ENCODE assay signal across 24 mouse cellular contexts in genomic region chr3:70436671-70437070, GRCm38 (mm10).
DNase-seq lines count a peak whose midpoint lies in the region; ATAC-seq and TF ChIP-seq lines count a peak whose summit lies in the region.
"Had no signal": no experiment of that assay in that cellular context is flagged by ENCODE, and none has a peak within 500 bp of the region (broad histone marks: within the 10 kb centered on the region; RNA-seq: fewer than 3 reads in every experiment).

No protein-coding gene starts in this region.

- no peak overlapping the region for H3K27ac ChIP-seq in embryonic facial prominence, embryonic 11.5 days (replicated peaks; ENCODE audit: low read depth, low read length)
- H3K27ac ChIP-seq: forebrain, embryonic 13.5 days; hindbrain, embryonic 12.5 days; layer of hippocampus, adult 2 months; liver, embryonic 12.5 days; lung, embryonic 15.5 days; macrophage; neural tube, embryonic 13.5 days had no signal

- no peak overlapping the region for H3K4me3 ChIP-seq in embryonic facial prominence, embryonic 11.5 days (ENCODE audit: low read depth, low read length)
- no peak overlapping the region for H3K4me3 ChIP-seq in myocyte
- H3K4me3 ChIP-seq: erythroblast, embryonic 14.5 days; forebrain, embryonic 13.5 days; hindbrain, embryonic 12.5 days; layer of hippocampus, adult 2 months; liver, embryonic 12.5 days; lung, embryonic 15.5 days; neural tube, embryonic 13.5 days had no signal

- no peak overlapping the region for H3K4me2 ChIP-seq in embryonic facial prominence, embryonic 11.5 days (ENCODE audit: low read depth, low read length)
- no peak overlapping the region for H3K4me2 ChIP-seq in myocyte (ENCODE audit: low read depth)
- H3K4me2 ChIP-seq: forebrain, embryonic 13.5 days; hindbrain, embryonic 12.5 days; liver, embryonic 12.5 days; lung, embryonic 15.5 days; midbrain, embryonic 11.5 days; neural tube, embryonic 13.5 days had no signal

- no peaks in the 10 kb centered on the region for H3K79me2 ChIP-seq in myocyte (ENCODE audit: control insufficient read depth, insufficient read depth)

- H3ac ChIP-seq in myocyte (ENCODE audit: control insufficient read depth, insufficient read length): no peak overlapping the region

- intact Hi-C loops in heart, postnatal 25 days (cut with DNase I): no loop called here

- no peak overlapping the region for H3K9ac ChIP-seq in embryonic facial prominence, embryonic 11.5 days (replicated peaks; ENCODE audit: low read length)
- H3K9ac ChIP-seq: forebrain, embryonic 13.5 days; hindbrain, embryonic 12.5 days; liver, embryonic 12.5 days; lung, embryonic 15.5 days; neural tube, embryonic 13.5 days had no signal

- no peaks in the 10 kb centered on the region for H3K36me3 ChIP-seq in embryonic facial prominence, embryonic 11.5 days (replicated peaks; ENCODE audit: control insufficient read depth, insufficient read depth, low read depth, low read length)
- no peaks in the 10 kb centered on the region for H3K36me3 ChIP-seq in myocyte (ENCODE audit: control insufficient read depth, insufficient read depth)
- H3K36me3 ChIP-seq: hindbrain, embryonic 12.5 days; liver, embryonic 12.5 days; lung, embryonic 15.5 days; neural tube, embryonic 13.5 days had no signal

- TF ChIP-seq POLR2A in myocyte (IDR thresholded peaks at IDR 0.05; ENCODE audit: insufficient read length, low read depth): no peak

- 66% methylated on average over 4 of the region's 4 CpGs for WGBS in embryonic facial prominence, embryonic 11.5 days

- no peaks in the 10 kb centered on the region for H3K4me1 ChIP-seq in embryonic facial prominence, embryonic 11.5 days (ENCODE audit: control insufficient read depth, insufficient read depth, low read length)
- H3K4me1 ChIP-seq: forebrain, embryonic 13.5 days; hindbrain, embryonic 12.5 days; liver, embryonic 12.5 days; lung, embryonic 15.5 days; neural tube, embryonic 13.5 days had no signal

- peak; percentile 4 for DNase-seq in heart, postnatal 4 days
- DNase-seq in heart, postnatal 25 days (ENCODE audit: low spot score): no peak
- peak; percentile 5 for DNase-seq in ovary, postnatal 36 days (ENCODE audit: low spot score)
- no peak for DNase-seq in ovary, adult 18-20 months (ENCODE audit: low spot score)
- DNase-seq in embryonic facial prominence, embryonic 11.5 days (ENCODE audit: low spot score): peak; percentile 60
- DNase-seq in heart, adult 18-20 months: no peak
- DNase-seq: adrenal gland, postnatal 10 days; cerebellum, adult 9-11 months; gastrocnemius, postnatal 25 days; left cerebral cortex, postnatal 4 days; right cerebral cortex, postnatal 25 days had no signal

- no peaks in the 10 kb centered on the region for H3K27me3 ChIP-seq in embryonic facial prominence, embryonic 11.5 days (ENCODE audit: control insufficient read depth, insufficient read depth, low read length)
- H3K27me3 ChIP-seq in myocyte (ENCODE audit: control insufficient read depth, insufficient read depth, insufficient read length): no peaks in the 10 kb centered on the region
- H3K27me3 ChIP-seq: CH12.LX; forebrain, embryonic 13.5 days; hindbrain, embryonic 12.5 days; liver, embryonic 12.5 days; lung, embryonic 15.5 days; neural tube, embryonic 13.5 days had no signal

- no peaks in the 10 kb centered on the region for H3K9me3 ChIP-seq in embryonic facial prominence, embryonic 11.5 days (replicated peaks; ENCODE audit: control insufficient read depth, low read length)
- H3K9me3 ChIP-seq: forebrain, embryonic 13.5 days; hindbrain, embryonic 12.5 days; liver, embryonic 12.5 days; lung, embryonic 15.5 days; neural tube, embryonic 13.5 days had no signal

- ATAC-seq in embryonic facial prominence, embryonic 11.5 days (replicated peaks; ENCODE audit: insufficient number of reproducible peaks, low FRiP score, low TSS enrichment, low read depth): no peak
- no peak for ATAC-seq in activated CD4-positive, CD25-positive, alpha-beta regulatory T cell, adult 4 months
- ATAC-seq: forebrain, embryonic 13.5 days; inflammation-experienced regulatory T-cells, adult 6 months; liver, embryonic 12.5 days had no signal

TF ChIP-seq in myocyte, 11 proteins besides CTCF, POLR2A, EP300 and RAD21:
- TF ChIP-seq TCF12 (IDR thresholded peaks at IDR 0.05; ENCODE audit: insufficient read depth, poor library complexity, severe bottlenecking) (no peak), REST (IDR thresholded peaks at IDR 0.05; ENCODE audit: insufficient read depth, insufficient read length) (peak; percentile 34)

Comparison
In these comparisons a context has a peak if more than half of its experiments do, and no peak if none do; other contexts are left out.
1. DNase-seq: peak in heart, postnatal 4 days (single experiment), ovary, postnatal 36 days (single experiment) and embryonic facial prominence, embryonic 11.5 days (single experiment); none in heart, postnatal 25 days (single experiment), ovary, adult 18-20 months (single experiment) and heart, adult 18-20 months (0 of 2).